In the genomic region with DNA sequence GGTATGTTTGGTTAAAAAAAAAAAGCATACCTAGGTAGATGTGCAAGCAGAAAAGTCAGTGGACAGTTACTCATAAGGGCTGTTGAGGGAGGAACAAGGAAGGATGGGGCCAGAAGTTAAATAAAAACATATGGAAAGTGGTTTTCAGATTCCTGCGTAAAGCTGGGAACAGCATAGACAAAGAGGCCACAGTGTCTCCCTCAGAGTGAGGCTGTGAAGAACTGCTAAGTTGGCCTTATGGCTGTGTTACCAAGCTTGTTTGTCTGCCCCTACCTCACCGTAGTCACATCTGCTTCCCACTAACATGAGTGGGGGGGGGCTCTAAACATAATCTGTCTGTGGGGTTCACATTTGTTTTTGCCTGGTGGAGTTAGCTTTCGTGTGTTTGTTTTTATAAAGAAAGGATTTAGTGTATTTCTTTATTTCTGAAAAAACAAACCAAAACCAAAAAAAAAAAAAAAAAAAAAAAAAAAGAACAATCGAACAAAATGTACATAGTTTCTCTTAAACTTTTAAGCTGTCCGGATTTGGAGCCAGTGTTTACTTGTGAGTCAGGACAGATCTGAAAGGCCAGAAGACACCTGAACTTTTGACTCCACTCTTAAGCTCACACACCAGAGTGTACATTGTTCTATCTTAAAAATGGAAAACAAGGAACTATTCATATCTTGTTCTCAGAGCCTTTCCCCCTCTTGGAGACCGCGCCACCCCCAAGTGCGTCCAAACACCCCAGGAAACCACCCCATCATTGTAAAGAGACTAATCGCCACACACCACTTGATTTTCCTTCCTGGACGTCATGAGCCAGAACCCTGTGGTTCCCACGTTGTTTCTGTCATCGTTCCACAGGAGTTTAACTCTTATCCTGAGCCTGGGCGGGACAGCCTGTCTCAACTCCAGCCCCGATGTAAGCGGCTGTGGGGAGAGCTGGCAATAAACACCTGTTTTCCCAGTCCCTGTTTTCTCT, we compare ENCODE assay signal across 8 mouse cellular contexts.
DNase-seq lines count a peak whose midpoint lies in the region; ATAC-seq and TF ChIP-seq lines count a peak whose summit lies in the region.

No protein-coding gene starts in this region.

- no peak for TF ChIP-seq CTCF in cortical plate, adult 2 months (IDR thresholded peaks at IDR 0.05; ENCODE audit: extremely low read depth, insufficient read depth, low read length)
- TF ChIP-seq CTCF in midbrain, postnatal 0 days (IDR thresholded peaks at IDR 0.05) = no peak

- H3K4me1 ChIP-seq in hindbrain, embryonic 10.5 days (replicated peaks) = peaks cover 40% of the 10 kb centered on the region
- peaks cover 20% of the 10 kb centered on the region for H3K4me1 ChIP-seq in hindbrain, embryonic 13.5 days (replicated peaks)
- H3K4me1 ChIP-seq in cortical plate, adult 2 months (ENCODE audit: control insufficient read depth, insufficient read depth, low read length) = 0 out of 2 replicates have a peak, but pooled peaks cover 1% of the 10 kb centered on the region
- 0 out of 2 replicates have a peak, but pooled peaks cover 5% of the 10 kb centered on the region for H3K4me1 ChIP-seq in hindbrain, embryonic 14.5 days (replicated peaks; ENCODE audit: control insufficient read depth, insufficient read depth, low read length)
- H3K4me1 ChIP-seq in lung, embryonic 16.5 days (replicated peaks; ENCODE audit: control insufficient read depth, insufficient read depth, low read length) = peaks cover 34% of the 10 kb centered on the region
- H3K4me1 ChIP-seq in midbrain, postnatal 0 days (ENCODE audit: insufficient read depth, low read length) = no peaks in the 10 kb centered on the region

- TF ChIP-seq POLR2A in cortical plate, adult 2 months (IDR thresholded peaks at IDR 0.05; ENCODE audit: extremely low read depth, insufficient read depth, low read length) = no peak

- 0 out of 2 replicates have a peak overlapping the region, but pooled peaks have one; percentile 16 for H3K27ac ChIP-seq in hindbrain, embryonic 10.5 days
- no peak overlapping the region for H3K27ac ChIP-seq in hindbrain, embryonic 13.5 days
- peak overlapping the region; percentile 85; the same call in 1 of the 2 replicates for H3K27ac ChIP-seq in cortical plate, adult 2 months (ENCODE audit: insufficient read depth, low read length)
- H3K27ac ChIP-seq in hindbrain, embryonic 14.5 days = 0 out of 2 replicates have a peak overlapping the region, but pooled peaks have one; percentile 23
- H3K27ac ChIP-seq in lung, embryonic 16.5 days (ENCODE audit: low read length) = peak overlapping the region; percentile 80
- no peak overlapping the region for H3K27ac ChIP-seq in midbrain, postnatal 0 days (ENCODE audit: low read depth, low read length)

- no peaks in the 10 kb centered on the region for H3K36me3 ChIP-seq in hindbrain, embryonic 10.5 days
- no peaks in the 10 kb centered on the region for H3K36me3 ChIP-seq in hindbrain, embryonic 13.5 days
- H3K36me3 ChIP-seq in hindbrain, embryonic 14.5 days (replicated peaks; ENCODE audit: control insufficient read depth, insufficient read depth) = no peaks in the 10 kb centered on the region
- no peaks in the 10 kb centered on the region for H3K36me3 ChIP-seq in lung, embryonic 16.5 days (ENCODE audit: control insufficient read depth, insufficient read depth, low read length)
- no peaks in the 10 kb centered on the region for H3K36me3 ChIP-seq in midbrain, postnatal 0 days (ENCODE audit: insufficient read depth, low read length)

- H3K27me3 ChIP-seq in hindbrain, embryonic 10.5 days (ENCODE audit: insufficient read depth, poor library complexity, severe bottlenecking) = no peaks in the 10 kb centered on the region
- no peaks in the 10 kb centered on the region for H3K27me3 ChIP-seq in hindbrain, embryonic 13.5 days
- no peaks in the 10 kb centered on the region for H3K27me3 ChIP-seq in hindbrain, embryonic 14.5 days (ENCODE audit: control insufficient read depth, insufficient read depth, low read length)
- no peaks in the 10 kb centered on the region for H3K27me3 ChIP-seq in lung, embryonic 16.5 days (ENCODE audit: control insufficient read depth, insufficient read depth, low read depth, low read length)
- no peaks in the 10 kb centered on the region for H3K27me3 ChIP-seq in midbrain, postnatal 0 days (ENCODE audit: insufficient read depth, low read length)

- no peak for ATAC-seq in hindbrain, embryonic 13.5 days (ENCODE audit: low FRiP score)
- no peak for ATAC-seq in hindbrain, embryonic 14.5 days (ENCODE audit: low FRiP score)
- peak; percentile 46 for ATAC-seq in lung, embryonic 16.5 days (ENCODE audit: low read depth)
- no peak for ATAC-seq in midbrain, postnatal 0 days (ENCODE audit: low FRiP score)
- no peak for ATAC-seq in erythroid progenitor cell, adult 5-6 weeks (replicated peaks; ENCODE audit: low FRiP score, poor library complexity, severe bottlenecking)

- H3K9me3 ChIP-seq in hindbrain, embryonic 10.5 days = no peaks in the 10 kb centered on the region
- no peaks in the 10 kb centered on the region for H3K9me3 ChIP-seq in hindbrain, embryonic 13.5 days
- no peaks in the 10 kb centered on the region for H3K9me3 ChIP-seq in hindbrain, embryonic 14.5 days (ENCODE audit: control insufficient read depth, low read length)
- no peaks in the 10 kb centered on the region for H3K9me3 ChIP-seq in lung, embryonic 16.5 days (ENCODE audit: control insufficient read depth, low read length)
- no peaks in the 10 kb centered on the region for H3K9me3 ChIP-seq in midbrain, postnatal 0 days (ENCODE audit: low read length)

- WGBS in hindbrain, embryonic 10.5 days = 66% methylated on average over 15 of the region's 15 CpGs
- 62% methylated on average over 15 of the region's 15 CpGs for WGBS in hindbrain, embryonic 13.5 days
- WGBS in hindbrain, embryonic 14.5 days = 62% methylated on average over 15 of the region's 15 CpGs
- WGBS in lung, embryonic 16.5 days = 22% methylated on average over 15 of the region's 15 CpGs
- 67% methylated on average over 15 of the region's 15 CpGs for WGBS in midbrain, postnatal 0 days

- DNase-seq in hindbrain, embryonic 10.5 days (ENCODE audit: low spot score) = peak; percentile 33
- no peak for DNase-seq in hindbrain, embryonic 14.5 days (ENCODE audit: low spot score)
- no peak for DNase-seq in cerebellum, postnatal 4 days (ENCODE audit: low spot score in 2 of 2)
- DNase-seq in midbrain, postnatal 0 days (ENCODE audit: low spot score) = no peak

- no peak overlapping the region for H3K4me2 ChIP-seq in hindbrain, embryonic 13.5 days
- H3K4me2 ChIP-seq in hindbrain, embryonic 14.5 days (replicated peaks) = no peak overlapping the region
- no peak overlapping the region for H3K4me2 ChIP-seq in lung, embryonic 16.5 days (ENCODE audit: low read depth, low read length)
- H3K4me2 ChIP-seq in midbrain, postnatal 0 days (ENCODE audit: low read depth, low read length, poor library complexity, severe bottlenecking) = no peak overlapping the region

- no peak overlapping the region for H3K4me3 ChIP-seq in hindbrain, embryonic 10.5 days
- no peak overlapping the region for H3K4me3 ChIP-seq in hindbrain, embryonic 13.5 days
- no peak overlapping the region for H3K4me3 ChIP-seq in cortical plate, adult 2 months (ENCODE audit: insufficient read depth, low read length)
- no peak overlapping the region for H3K4me3 ChIP-seq in hindbrain, embryonic 14.5 days (replicated peaks; ENCODE audit: low read length)
- no peak overlapping the region for H3K4me3 ChIP-seq in lung, embryonic 16.5 days (ENCODE audit: low read length)
- H3K4me3 ChIP-seq in midbrain, postnatal 0 days (ENCODE audit: low read depth, low read length) = no peak overlapping the region

- no peak overlapping the region for H3K9ac ChIP-seq in hindbrain, embryonic 13.5 days
- no peak overlapping the region for H3K9ac ChIP-seq in hindbrain, embryonic 14.5 days
- peak overlapping the region; percentile 32; the same call in 1 of the 2 replicates for H3K9ac ChIP-seq in lung, embryonic 16.5 days (ENCODE audit: low read length)
- H3K9ac ChIP-seq in midbrain, postnatal 0 days (replicated peaks; ENCODE audit: low read length, poor library complexity, severe bottlenecking) = no peak overlapping the region

Comparison
In these comparisons a context has a peak if more than half of its experiments do, and no peak if none do; other contexts are left out.
1. H3K27ac ChIP-seq: peak in hindbrain, embryonic 10.5 days (single experiment), cortical plate, adult 2 months (single experiment), hindbrain, embryonic 14.5 days (single experiment) and lung, embryonic 16.5 days (single experiment); none in hindbrain, embryonic 13.5 days (single experiment) and midbrain, postnatal 0 days (single experiment).